Mouse (Mus musculus): ENCODE results near the gene Usp25.

Usp25 gene

DNA sequence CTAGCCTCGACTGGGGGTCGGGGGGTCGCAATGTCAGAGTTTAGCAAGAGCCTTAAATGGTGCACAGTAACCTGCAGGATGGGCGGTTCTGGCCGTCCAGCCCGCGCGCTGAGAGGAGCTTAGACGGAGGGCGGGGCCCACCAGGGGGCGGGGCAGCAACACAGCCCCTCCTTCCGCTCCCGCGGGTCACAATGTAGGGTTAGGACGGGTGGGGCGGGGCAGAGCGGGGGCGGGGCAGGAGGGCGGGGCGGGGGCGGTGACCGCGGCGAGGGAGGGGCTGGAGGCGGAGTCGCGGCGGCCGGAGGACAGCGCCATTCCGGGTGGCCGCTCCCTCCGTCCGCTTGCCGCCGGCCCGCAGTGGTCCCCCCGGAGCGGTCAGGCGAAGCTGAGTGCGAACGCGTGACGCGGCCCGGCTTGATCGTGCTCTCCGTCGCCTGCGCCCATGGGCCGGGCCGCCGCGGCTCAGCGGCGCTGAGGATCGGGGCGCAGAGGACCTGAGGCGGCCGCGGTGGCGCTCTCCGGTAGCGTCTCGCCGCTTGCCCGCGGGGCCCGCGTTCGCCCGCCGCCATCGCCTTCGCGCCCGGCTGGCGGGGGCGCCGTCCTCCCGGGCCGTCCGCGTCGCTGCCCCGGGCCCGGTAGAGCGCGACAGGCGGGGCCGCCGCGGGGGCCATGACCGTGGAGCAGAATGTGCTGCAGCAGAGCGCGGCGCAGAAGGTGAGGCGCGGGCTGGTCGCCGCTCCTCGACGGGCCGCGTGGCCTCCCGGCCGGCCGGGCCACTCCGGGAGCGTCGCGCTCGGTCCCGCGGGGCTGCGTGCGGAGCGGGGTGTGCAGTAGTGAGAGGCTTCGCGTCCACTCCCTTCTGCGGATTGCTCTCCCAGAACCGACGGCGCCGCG is at the start of gene Usp25:
Gene Usp25 (plus strand): TSS at position 280 of the 894 bp plus-strand sequence.
- in situ Hi-C loops (cut with MboI; ENCODE audit: unreplicated experiment in 2 of 2): loop anchor here (10.0 to 25.0 kb wide), 6 partner anchors 649 to 1561 kb away; partner anchors contain the start of genes D16Ertd472e (in 1 of the 2) and Hspa13 (in 1 of the 2)

- in situ Hi-C loops (cut with MboI; ENCODE audit: unreplicated experiment in 2 of 2): no loop called here
Observed at GRCm38 (mm10) chr16:76967593-76968275, 45.8 kb upstream of the Usp25 start.

GRCm38 (mm10) chr16:76971211-76971610 is 42.3 kb upstream of the Usp25 start:
- in situ Hi-C loops (cut with MboI; ENCODE audit: unreplicated experiment in 2 of 2): no loop called here

GRCm38 (mm10) chr16:76976787-76977430 is 36.6 kb upstream of the Usp25 start:
- in situ Hi-C loops (cut with MboI; ENCODE audit: unreplicated experiment in 2 of 2): no loop called here

DNA sequence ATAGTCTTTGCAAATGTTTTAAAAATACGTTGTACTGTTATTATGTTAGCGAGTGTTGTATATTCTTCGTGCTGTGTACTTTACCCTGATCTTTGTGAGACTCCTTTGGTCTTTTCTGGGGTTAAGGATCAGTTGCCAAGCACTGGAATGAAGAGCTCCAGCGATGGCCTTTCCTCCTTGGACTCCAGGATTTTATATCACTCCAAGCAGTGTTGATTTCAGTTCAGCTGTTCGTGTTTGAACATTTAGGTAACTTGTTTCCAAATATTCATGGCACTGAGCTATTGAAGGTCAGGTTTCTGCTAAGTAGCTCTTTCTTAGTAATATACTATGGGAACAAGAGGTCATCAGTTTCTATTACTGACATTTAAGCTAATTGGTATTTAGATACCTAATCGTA is 29.8 kb upstream of the Usp25 start:
- in situ Hi-C loops (cut with MboI; ENCODE audit: unreplicated experiment in 2 of 2): no loop called here

- in situ Hi-C loops (cut with MboI; ENCODE audit: unreplicated experiment in 2 of 2): no loop called here
Observed at GRCm38 (mm10) chr16:76987711-76988110, 25.8 kb upstream of the Usp25 start.

DNA sequence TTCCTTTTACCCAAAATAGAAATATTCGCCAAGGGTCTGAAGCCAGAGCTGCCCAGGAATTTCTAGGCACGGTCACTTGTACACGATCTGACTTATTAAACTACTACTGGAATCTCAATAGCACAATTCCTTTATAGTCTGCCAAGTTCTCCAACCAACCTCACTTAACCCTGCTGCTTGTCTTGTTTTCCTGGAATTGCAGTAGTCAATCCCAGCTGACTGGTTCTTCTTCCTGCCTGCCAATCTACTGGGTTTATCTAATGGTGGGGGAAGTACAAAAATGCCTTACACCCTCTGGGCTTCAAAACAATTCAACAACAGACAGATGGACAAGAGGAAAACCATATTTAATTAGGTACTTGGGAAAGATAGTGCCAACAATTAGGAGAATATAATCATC is 9.6 kb upstream of the Usp25 start:
- in situ Hi-C loops (cut with MboI; ENCODE audit: unreplicated experiment in 2 of 2): loop anchor here in 1 of 2 experiments (25.0 kb wide), 2 partner anchors 1092 to 1358 kb away; no protein-coding TSS in a partner anchor

DNA sequence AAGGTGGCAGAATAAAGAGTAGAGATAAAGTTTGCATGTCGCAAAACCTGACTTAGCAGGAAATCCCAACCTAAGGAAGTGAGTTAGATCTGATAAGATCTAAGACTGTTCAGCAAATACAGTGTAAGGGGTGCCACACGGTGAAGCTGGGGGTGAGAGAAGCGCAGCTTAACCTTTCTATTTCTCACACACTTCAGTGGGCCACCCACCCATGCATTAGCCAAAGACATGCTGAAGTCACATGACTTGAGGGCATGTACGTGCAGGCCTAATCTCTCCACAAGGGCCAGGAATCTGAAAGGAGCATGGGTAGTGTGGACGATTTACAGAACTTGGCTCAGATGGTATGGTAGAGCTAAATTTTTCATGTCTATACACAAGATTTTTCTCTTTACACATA is 4.3 kb upstream of the Usp25 start:
- in situ Hi-C loops (cut with MboI; ENCODE audit: unreplicated experiment in 2 of 2): loop anchor here in 1 of 2 experiments (25.0 kb wide), 2 partner anchors 1097 to 1353 kb away; no protein-coding TSS in a partner anchor

DNA sequence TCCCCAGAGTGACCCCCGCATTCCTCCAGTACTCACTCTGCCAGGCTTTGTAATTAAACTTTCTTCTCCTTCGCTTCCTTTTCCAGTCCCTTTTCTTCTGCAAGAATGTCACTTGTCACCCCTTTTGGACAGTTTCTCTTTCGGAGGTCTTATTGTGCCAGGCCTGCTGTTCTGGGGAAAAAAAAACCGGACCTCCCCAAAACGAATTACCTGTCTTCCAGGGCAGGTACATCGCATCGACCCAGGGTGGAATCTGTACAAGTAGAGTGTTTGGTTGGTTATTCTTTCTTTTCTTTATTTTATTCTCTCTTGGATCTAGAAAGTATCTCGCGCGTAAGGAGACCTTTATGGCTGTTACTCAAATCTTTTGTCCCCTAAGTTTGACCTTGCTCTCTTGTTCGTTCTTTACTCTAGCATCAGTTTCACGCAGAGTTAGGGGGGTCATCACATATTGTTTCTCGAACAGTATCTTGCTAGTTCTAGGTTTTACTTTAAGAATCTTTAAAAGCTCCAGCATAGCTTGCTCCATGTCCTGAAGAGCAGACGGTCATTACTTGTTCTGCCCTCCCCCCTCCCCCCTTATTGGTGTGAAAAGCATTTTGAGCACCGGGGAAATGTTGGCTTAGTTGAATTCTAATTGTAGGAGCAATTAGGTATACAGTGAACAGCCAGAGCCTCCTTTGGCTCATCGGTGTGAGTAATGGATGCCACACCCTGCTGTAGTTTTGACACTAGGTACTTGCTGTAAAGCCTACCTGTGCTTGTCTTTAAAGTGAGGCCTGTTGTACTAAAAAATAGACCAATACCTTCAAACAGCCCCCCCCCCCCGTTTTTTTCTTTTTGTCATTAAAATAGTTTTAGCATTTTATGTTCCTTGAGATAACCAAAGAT is 1.1 kb downstream of the Usp25 start:
- in situ Hi-C loops (cut with MboI; ENCODE audit: unreplicated experiment in 2 of 2): loop anchor here (5.0 to 25.0 kb wide), 7 partner anchors 650 to 1560 kb away; partner anchors contain the start of genes D16Ertd472e (in 1 of the 2) and Hspa13 (in 1 of the 2)

DNA sequence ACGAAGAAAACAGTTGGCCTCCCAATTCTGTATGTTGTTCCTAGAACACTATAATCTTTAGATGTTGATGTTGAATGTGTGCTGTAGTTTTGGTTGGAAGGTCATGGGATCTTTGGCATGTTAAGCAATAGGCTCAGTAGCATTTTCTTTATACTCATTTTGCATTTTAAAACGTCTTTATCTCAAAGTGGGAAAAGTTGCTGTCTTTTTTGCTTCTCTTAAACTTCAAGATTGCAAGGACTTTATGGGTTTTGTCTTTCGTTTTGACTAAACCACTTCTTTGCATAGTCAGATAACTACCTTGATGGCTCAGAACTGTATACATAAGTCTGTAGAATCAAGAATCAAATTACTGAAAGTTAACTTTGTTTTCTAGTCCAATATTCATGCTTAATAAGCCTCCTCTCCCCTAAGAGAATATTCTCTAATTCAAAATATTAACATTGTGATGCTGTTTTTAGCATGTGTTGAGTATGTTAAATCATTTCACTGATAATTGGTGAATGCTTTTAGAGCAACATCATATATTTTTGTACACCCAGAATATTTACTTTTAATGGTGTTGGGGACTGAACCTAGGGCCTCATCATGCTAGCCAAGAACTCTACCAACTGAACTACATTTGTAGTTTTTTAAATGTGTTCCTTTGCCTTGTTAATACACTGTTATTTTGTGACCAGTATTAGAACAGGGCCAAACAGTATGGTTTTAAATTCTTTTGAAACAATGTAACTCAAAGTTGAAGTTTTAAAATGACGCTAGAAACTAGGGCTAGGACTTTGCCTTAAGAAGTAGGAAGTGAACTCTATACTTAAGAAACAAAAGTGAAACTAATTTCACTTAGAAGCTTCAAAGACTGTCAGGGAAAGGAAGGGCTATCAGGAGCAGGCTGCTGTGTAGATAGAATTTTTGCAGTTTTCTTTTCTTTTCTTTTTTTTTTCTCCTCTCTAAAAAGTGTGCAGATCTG is 2.2 kb downstream of the Usp25 start:
- in situ Hi-C loops (cut with MboI; ENCODE audit: unreplicated experiment in 2 of 2): loop anchor here (5.0 to 25.0 kb wide), 7 partner anchors 651 to 1559 kb away; partner anchors contain the start of genes D16Ertd472e (in 1 of the 2) and Hspa13 (in 1 of the 2)

DNA sequence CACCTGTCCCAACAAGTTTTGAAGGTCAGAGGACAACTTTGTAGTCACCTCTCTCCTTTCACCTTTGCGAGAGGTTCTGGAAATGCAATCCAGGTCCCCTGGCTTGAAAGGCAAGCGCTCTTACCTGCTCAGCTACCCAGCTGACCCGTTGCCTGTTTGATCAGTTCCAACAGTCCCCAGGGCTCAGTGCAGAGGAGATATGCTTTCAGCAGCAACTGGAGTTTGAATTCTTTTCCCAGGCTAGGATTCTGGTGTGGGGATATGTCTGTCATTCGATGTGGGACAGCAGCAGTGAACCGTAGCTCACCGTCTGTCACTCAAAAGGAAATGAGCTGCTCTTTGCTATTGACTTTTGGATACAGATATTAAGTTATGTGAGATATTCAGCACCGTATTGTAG is 4.4 kb downstream of the Usp25 start:
- in situ Hi-C loops (cut with MboI; ENCODE audit: unreplicated experiment in 2 of 2): loop anchor here (5.0 to 25.0 kb wide), 7 partner anchors 653 to 1557 kb away; partner anchors contain the start of genes D16Ertd472e (in 1 of the 2) and Hspa13 (in 1 of the 2)

DNA sequence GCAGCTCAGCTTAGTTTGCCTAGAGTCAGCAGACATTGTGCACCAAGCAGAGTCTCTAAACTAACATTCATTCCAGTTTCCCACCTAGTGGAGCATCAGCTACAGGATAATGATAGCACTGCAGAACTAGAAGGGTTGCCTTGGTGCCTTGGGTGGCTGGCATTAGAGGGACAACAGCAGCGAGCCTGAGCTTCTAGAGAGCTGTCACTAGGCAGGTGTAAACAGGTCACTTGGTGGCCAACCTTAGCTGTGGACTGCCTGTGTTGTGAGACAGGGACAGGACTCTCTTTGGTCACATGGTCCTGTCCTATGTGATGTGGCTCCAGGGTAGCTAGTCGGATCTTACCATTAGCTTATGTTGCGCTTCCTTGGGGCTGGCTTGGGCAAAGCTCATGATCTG is 6.7 kb downstream of the Usp25 start:
- in situ Hi-C loops (cut with MboI; ENCODE audit: unreplicated experiment in 2 of 2): loop anchor here in 1 of 2 experiments (25.0 kb wide), 2 partner anchors 1108 to 1342 kb away; no protein-coding TSS in a partner anchor

GRCm38 (mm10) chr16:77023627-77024379 is 10.3 kb downstream of the Usp25 start:
- in situ Hi-C loops (cut with MboI; ENCODE audit: unreplicated experiment in 2 of 2): loop anchor here in 1 of 2 experiments (25.0 kb wide), 2 partner anchors 1112 to 1338 kb away; no protein-coding TSS in a partner anchor

DNA sequence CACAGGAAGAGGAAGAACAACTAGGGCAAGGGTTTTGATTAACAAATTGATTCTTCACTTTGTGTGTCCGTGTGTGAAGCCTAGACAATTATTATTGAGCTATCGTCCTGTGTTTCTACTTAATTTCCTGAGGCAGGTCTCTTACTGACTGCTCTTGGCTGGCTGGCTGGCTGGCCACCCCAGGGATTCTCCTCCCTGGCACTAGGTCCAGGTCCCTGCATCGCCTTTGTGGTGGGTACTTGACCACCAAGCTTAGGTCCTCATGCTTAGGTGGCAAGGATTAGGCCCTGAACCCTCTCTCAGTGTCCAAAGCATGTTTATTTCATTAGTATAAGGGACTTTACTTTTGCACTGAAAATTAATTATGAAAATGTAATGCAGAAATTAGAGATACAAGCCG is 12.6 kb downstream of the Usp25 start:
- in situ Hi-C loops (cut with MboI; ENCODE audit: unreplicated experiment in 2 of 2): no loop called here

- in situ Hi-C loops (cut with MboI; ENCODE audit: unreplicated experiment in 2 of 2): no loop called here
Observed at GRCm38 (mm10) chr16:77026933-77027332, 13.4 kb downstream of the Usp25 start.

DNA sequence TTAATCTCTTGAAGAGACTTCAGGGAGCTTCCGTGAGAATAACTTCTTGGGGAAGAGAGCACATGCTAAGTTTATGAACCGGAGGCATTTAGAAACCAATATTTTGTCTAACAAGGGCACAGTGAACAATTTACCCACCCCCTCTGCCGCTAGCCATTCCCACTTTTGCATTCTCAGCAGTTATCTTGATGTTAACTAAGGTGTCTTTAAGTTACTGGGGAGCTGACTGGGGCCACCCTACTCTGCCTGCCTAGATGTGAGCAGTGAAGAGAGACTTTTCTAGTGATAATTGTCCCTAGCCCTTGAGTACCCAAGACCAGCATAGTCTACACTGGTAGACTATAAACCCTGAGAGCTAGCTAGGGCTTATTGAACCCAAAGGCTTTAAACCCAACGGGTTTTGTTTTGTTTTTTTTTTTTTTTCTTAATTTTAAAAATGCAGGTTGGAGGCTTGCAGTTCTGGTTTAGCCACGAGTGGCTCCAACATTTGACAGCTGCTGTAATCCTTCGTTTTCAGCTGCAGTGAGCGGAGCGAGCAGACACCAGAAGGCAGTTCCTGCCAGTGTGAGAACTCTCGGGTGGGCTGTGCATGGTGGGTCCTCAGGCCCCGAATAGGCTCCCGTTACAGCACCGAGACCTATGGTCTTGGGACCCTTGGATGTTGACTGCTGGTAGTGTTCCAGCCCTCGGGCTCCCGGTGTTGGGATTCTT is 14.6 kb downstream of the Usp25 start:
- in situ Hi-C loops (cut with MboI; ENCODE audit: unreplicated experiment in 2 of 2): no loop called here

Data from v-Abl transformed pro-B cells (cell line).